Mouse (Mus musculus) E14TG2a.4 (cell line): ENCODE results near the gene Ppfibp1.

ENCODE experiments used
- CTCF ChIP-seq: conservative IDR thresholded peaks from 2 replicates; pipeline ENCODE4 v1.5.1; 2014; ENCODE audit warnings: low read length
- NANOG ChIP-seq: IDR thresholded peaks from 2 replicates; pipeline ENCODE4 v1.6.1; 2014; ENCODE audit warnings: borderline replicate concordance, low read length, mixed read lengths

DNA sequence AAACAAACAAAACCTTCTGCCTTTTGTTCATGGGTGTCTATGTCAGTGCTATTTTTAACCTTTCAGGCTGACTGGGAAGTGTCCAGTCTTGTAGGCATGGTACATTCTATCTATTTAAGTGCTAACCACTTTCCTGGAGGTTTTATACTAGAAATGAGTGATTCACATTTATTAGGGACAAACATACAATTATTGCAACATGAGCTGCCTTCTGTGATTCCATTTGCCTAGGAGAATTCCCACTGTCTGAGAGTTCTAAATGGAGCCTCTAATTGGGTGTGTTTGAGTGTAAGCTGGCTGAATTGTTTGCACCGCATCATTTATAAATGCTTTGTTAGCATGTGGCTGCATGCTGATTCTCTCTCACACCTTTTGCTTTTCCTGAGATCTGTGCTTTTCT lies 27.5 kb downstream of the Ppfibp1 start:
- TF ChIP-seq CTCF (no peak), NANOG (no peak)
